Mouse (Mus musculus): ENCODE results near the gene Hoxd12. TPM values are rescaled to one million over a fixed set of nuclear protein-coding genes. Genes with fewer than 3 reads are reported as not detected.
A peak's percentile ranks its signal among the peaks of the same experiment; 100 is the strongest.

Gene Hoxd12
- polyA plus RNA-seq, 1 experiment from 2014 or later: not detected

DNA sequence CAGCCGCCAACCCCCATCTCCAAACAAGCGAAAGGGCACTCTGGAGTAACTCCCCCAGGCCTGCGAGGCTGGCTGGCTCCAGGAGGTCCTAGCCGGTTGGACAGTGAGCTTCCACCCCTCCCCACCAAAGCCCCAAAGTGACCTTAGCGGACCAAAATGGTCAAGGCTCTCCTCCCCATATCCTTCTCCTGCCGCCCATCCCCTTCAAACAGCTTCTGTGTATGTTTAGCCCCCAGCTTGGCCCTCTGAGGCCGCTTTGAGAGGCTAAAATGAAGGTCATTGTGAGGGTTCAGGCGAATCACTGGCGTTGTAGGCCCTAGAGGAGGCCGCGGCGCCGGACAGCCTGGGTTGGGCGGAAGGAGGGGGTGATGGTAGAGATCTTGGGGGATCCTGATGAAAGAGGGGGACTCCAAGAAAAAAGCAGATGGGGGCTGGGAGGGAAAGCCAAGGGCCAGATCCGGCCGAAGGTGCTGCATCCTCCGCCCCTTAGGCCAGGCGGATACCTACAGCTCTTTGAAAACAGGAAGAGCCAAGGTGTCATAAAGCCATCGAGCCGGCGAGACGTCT lies 25.8 kb downstream of the Hoxd12 start:
- H3K9ac ChIP-seq (ENCODE audit: low read length): no peak overlapping the region
- H3K4me1 ChIP-seq (ENCODE audit: control insufficient read depth in 2 of 2, insufficient read depth in 2 of 2, low read length in 2 of 2): peaks cover 0 to 19% of the 10 kb centered on the region in 2 experiments; a peak in 3 of 4 replicates

GRCm38 (mm10) chr2:74701949-74702819 lies 27.4 kb downstream of the Hoxd12 start:
- Histone ChIP-seq H3K27ac (replicated peaks in 1 of 2; ENCODE audit: control insufficient read depth in 1 of 2, insufficient read depth in 1 of 2, low read depth in 2 of 2, low read length in 2 of 2) (no peak overlapping the region), H3K4me1 (ENCODE audit: control insufficient read depth in 2 of 2, insufficient read depth in 2 of 2, low read length in 2 of 2) (peaks cover 0 to 20% of the 10 kb centered on the region in 2 experiments; a peak in 3 of 4 replicates), H3K9me3 (ENCODE audit: control insufficient read depth, low read length) (no peaks in the 10 kb centered on the region), H3K36me3 (ENCODE audit: control insufficient read depth, insufficient read depth, low read length) (no peaks in the 10 kb centered on the region), H3K27me3 (ENCODE audit: control insufficient read depth, insufficient read depth, low read length) (peaks cover 98% of the 10 kb centered on the region), H3K4me2 (ENCODE audit: low read length) (no peak overlapping the region), H3K9ac (ENCODE audit: low read length) (no peak overlapping the region), H3K4me3 (ENCODE audit: control insufficient read depth in 1 of 2, insufficient read depth in 1 of 2, low read depth in 1 of 2, low read length in 2 of 2) (no peak overlapping the region)
- WGBS: 14% methylated on average over 17 of the region's 17 CpGs
- no peak for ATAC-seq (ENCODE audit: insufficient number of reproducible peaks, insufficient read depth, low FRiP score, low read depth)

More for the DNA sequence above, 25.8 kb downstream of the Hoxd12 start:
- no peak for ATAC-seq (ENCODE audit: insufficient number of reproducible peaks, insufficient read depth, low FRiP score, low read depth)
- H3K4me2 ChIP-seq (ENCODE audit: low read length): no peak overlapping the region
- 6% methylated on average over 22 of the region's 22 CpGs for WGBS
- peaks cover 98% of the 10 kb centered on the region for H3K27me3 ChIP-seq (ENCODE audit: control insufficient read depth, insufficient read depth, low read length)
- no peak overlapping the region for H3K27ac ChIP-seq (replicated peaks in 1 of 2; ENCODE audit: control insufficient read depth in 1 of 2, insufficient read depth in 1 of 2, low read depth in 2 of 2, low read length in 2 of 2)
- H3K36me3 ChIP-seq (ENCODE audit: control insufficient read depth, insufficient read depth, low read length): no peaks in the 10 kb centered on the region
- H3K9me3 ChIP-seq (ENCODE audit: control insufficient read depth, low read length): no peaks in the 10 kb centered on the region
- H3K4me3 ChIP-seq (ENCODE audit: control insufficient read depth in 1 of 2, insufficient read depth in 1 of 2, low read depth in 1 of 2, low read length in 2 of 2): no peak overlapping the region

DNA sequence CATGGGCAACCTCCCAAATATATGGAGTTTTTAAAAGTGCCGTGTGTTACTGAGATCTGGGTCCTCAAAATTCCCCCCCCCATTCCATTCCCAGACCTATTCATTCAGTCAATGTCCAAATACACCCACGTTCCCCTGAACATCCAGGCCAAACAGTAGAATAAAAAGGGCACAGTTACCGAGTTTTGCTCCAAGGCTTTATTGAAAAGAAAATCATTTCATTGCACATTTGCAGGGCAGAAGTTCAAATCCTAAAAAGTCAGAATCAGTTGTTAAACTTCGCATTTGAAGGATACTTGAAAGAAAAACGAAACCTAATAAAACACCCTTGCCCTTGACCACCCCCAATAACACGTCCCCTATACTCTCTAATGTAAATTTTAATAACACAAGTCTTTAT lies 28.0 kb downstream of the Hoxd12 start:
- Histone ChIP-seq H3K4me2 (ENCODE audit: low read length) (no peak overlapping the region), H3K4me3 (ENCODE audit: control insufficient read depth in 1 of 2, insufficient read depth in 1 of 2, low read depth in 1 of 2, low read length in 2 of 2) (no peak overlapping the region), H3K36me3 (ENCODE audit: control insufficient read depth, insufficient read depth, low read length) (no peaks in the 10 kb centered on the region), H3K9me3 (ENCODE audit: control insufficient read depth, low read length) (no peaks in the 10 kb centered on the region), H3K27me3 (ENCODE audit: control insufficient read depth, insufficient read depth, low read length) (peaks cover 98% of the 10 kb centered on the region), H3K4me1 (ENCODE audit: control insufficient read depth in 2 of 2, insufficient read depth in 2 of 2, low read length in 2 of 2) (peaks cover 0 to 18% of the 10 kb centered on the region in 2 experiments; a peak in 3 of 4 replicates), H3K27ac (replicated peaks in 1 of 2; ENCODE audit: control insufficient read depth in 1 of 2, insufficient read depth in 1 of 2, low read depth in 2 of 2, low read length in 2 of 2) (no peak overlapping the region), H3K9ac (ENCODE audit: low read length) (no peak overlapping the region)
- 19% methylated on average over 6 of the region's 6 CpGs for WGBS
- ATAC-seq (ENCODE audit: insufficient number of reproducible peaks, insufficient read depth, low FRiP score, low read depth): no peak

- no peak overlapping the region for H3K4me2 ChIP-seq (ENCODE audit: low read length)
- WGBS: 5% methylated on average over 10 of the region's 10 CpGs
- no peaks in the 10 kb centered on the region for H3K9me3 ChIP-seq (ENCODE audit: control insufficient read depth, low read length)
- H3K9ac ChIP-seq (ENCODE audit: low read length): no peak overlapping the region
- H3K27me3 ChIP-seq (ENCODE audit: control insufficient read depth, insufficient read depth, low read length): peaks cover 98% of the 10 kb centered on the region
- no peak overlapping the region for H3K27ac ChIP-seq (replicated peaks in 1 of 2; ENCODE audit: control insufficient read depth in 1 of 2, insufficient read depth in 1 of 2, low read depth in 2 of 2, low read length in 2 of 2)
- peaks cover 0 to 13% of the 10 kb centered on the region in 2 experiments; a peak in 3 of 4 replicates for H3K4me1 ChIP-seq (ENCODE audit: control insufficient read depth in 2 of 2, insufficient read depth in 2 of 2, low read length in 2 of 2)
- ATAC-seq (ENCODE audit: insufficient number of reproducible peaks, insufficient read depth, low FRiP score, low read depth): no peak
- no peaks in the 10 kb centered on the region for H3K36me3 ChIP-seq (ENCODE audit: control insufficient read depth, insufficient read depth, low read length)
- H3K4me3 ChIP-seq (ENCODE audit: control insufficient read depth in 1 of 2, insufficient read depth in 1 of 2, low read depth in 1 of 2, low read length in 2 of 2): no peak overlapping the region
Measured at GRCm38 (mm10) chr2:74703317-74703716, 28.5 kb downstream of the Hoxd12 start.

- Histone ChIP-seq H3K9ac (ENCODE audit: low read length) (no peak overlapping the region), H3K27me3 (ENCODE audit: control insufficient read depth, insufficient read depth, low read length) (peaks cover 98% of the 10 kb centered on the region), H3K4me2 (ENCODE audit: low read length) (no peak overlapping the region), H3K4me3 (ENCODE audit: control insufficient read depth in 1 of 2, insufficient read depth in 1 of 2, low read depth in 1 of 2, low read length in 2 of 2) (no peak overlapping the region), H3K27ac (replicated peaks in 1 of 2; ENCODE audit: control insufficient read depth in 1 of 2, insufficient read depth in 1 of 2, low read depth in 2 of 2, low read length in 2 of 2) (no peak overlapping the region), H3K4me1 (ENCODE audit: control insufficient read depth in 2 of 2, insufficient read depth in 2 of 2, low read length in 2 of 2) (peaks cover 0 to 13% of the 10 kb centered on the region in 2 experiments; a peak in 2 of 4 replicates), H3K36me3 (ENCODE audit: control insufficient read depth, insufficient read depth, low read length) (no peaks in the 10 kb centered on the region), H3K9me3 (ENCODE audit: control insufficient read depth, low read length) (no peaks in the 10 kb centered on the region)
- 1% methylated on average over 26 of the region's 26 CpGs for WGBS
- no peak for ATAC-seq (ENCODE audit: insufficient number of reproducible peaks, insufficient read depth, low FRiP score, low read depth)
Measured at GRCm38 (mm10) chr2:74703720-74704392, 29.0 kb downstream of the Hoxd12 start.

DNA sequence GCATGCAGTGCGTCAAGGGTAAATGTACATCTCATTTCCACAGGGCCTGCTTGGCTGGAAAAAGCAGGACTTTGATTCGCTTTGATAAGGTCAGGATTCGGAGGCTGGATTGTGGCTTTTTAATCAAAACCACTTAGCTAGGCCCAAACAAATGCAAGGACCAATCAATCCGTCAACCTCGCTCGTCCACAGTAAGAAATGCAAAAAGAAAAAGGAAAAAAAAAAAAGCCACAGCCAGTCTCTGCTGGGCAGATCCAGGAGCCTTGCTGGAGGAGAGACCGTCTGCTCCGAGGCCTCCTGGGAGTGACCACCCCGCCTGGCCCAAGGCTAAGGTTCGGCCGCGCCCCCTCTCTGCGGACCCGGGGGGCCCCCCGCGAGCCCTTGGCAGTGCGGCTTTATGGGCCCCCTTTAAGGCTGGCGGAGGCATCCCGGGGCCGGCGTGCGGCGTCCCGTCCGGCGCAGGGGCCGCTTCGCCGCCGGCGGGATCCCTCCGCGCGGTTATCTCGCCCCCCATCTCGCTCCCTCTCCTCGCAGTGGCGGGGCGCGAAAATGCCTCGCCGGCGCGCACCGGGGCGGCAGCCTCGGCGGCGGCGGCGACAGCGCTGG lies 29.7 kb downstream of the Hoxd12 start, which contains the start of gene Hoxd8:
Hoxd8 (plus strand) TSS at position 223 of the 606 bp plus-strand sequence.
- H3K9ac ChIP-seq (ENCODE audit: low read length): peak within 1 kb of the TSS; percentile 41

DNA sequence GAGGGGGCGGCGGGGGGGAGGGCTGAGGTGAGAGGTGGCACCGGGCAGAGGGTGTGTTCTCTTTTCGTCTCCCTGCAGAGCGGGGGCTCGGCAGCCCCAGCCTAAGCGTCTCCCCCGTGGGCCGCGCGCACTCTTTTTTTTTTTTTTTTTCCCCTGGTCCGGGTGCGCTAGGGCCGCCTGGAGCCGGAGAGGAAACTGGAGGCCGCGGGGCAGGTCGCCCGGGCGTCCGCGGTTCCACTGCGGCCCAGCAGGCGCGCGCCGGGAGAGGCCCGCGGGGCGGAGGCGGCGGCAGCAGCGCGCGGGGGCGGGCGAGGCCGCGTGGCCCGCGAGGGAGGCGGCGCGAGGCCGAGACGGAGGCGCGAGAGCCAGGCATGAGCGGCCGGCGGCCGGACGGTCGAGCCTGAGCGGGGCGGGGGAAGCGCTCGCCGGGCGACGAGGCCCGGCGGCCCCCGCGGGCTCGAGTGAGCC lies 30.2 kb downstream of the Hoxd12 start:
- Histone ChIP-seq H3K27ac (replicated peaks in 1 of 2; ENCODE audit: control insufficient read depth in 1 of 2, insufficient read depth in 1 of 2, low read depth in 2 of 2, low read length in 2 of 2) (no peak overlapping the region), H3K9me3 (ENCODE audit: control insufficient read depth, low read length) (no peaks in the 10 kb centered on the region), H3K4me1 (ENCODE audit: control insufficient read depth in 2 of 2, insufficient read depth in 2 of 2, low read length in 2 of 2) (peaks cover 0 to 13% of the 10 kb centered on the region in 2 experiments; a peak in 2 of 4 replicates), H3K4me2 (ENCODE audit: low read length) (peak overlapping the region; percentile 66), H3K27me3 (ENCODE audit: control insufficient read depth, insufficient read depth, low read length) (peaks cover 98% of the 10 kb centered on the region), H3K9ac (ENCODE audit: low read length) (peak overlapping the region; percentile 41), H3K4me3 (ENCODE audit: control insufficient read depth in 1 of 2, insufficient read depth in 1 of 2, low read depth in 1 of 2, low read length in 2 of 2) (peak overlapping the region; percentile 41 to 43), H3K36me3 (ENCODE audit: control insufficient read depth, insufficient read depth, low read length) (no peaks in the 10 kb centered on the region)
- under 1% methylated on average over 50 of the region's 66 CpGs for WGBS
- ATAC-seq (ENCODE audit: insufficient number of reproducible peaks, insufficient read depth, low FRiP score, low read depth): no peak; the same call in 1 of the 2 replicates

More for the DNA sequence above, 29.7 kb downstream of the Hoxd12 start, which contains the start of gene Hoxd8:
- H3K4me2 ChIP-seq (ENCODE audit: low read length): peak within 1 kb of the TSS; percentile 66
- no peaks in the 10 kb centered on the region for H3K9me3 ChIP-seq (ENCODE audit: control insufficient read depth, low read length)
- H3K4me1 ChIP-seq (ENCODE audit: control insufficient read depth in 2 of 2, insufficient read depth in 2 of 2, low read length in 2 of 2): peaks cover 0 to 13% of the 10 kb centered on the region in 2 experiments; a peak in 2 of 4 replicates
- ATAC-seq (ENCODE audit: insufficient number of reproducible peaks, insufficient read depth, low FRiP score, low read depth): no peak
- H3K27me3 ChIP-seq (ENCODE audit: control insufficient read depth, insufficient read depth, low read length): peaks cover 98% of the 10 kb centered on the region
- no peaks in the 10 kb centered on the region for H3K36me3 ChIP-seq (ENCODE audit: control insufficient read depth, insufficient read depth, low read length)
- H3K27ac ChIP-seq (replicated peaks in 1 of 2; ENCODE audit: control insufficient read depth in 1 of 2, insufficient read depth in 1 of 2, low read depth in 2 of 2, low read length in 2 of 2): no peak within 1 kb of the TSS
- H3K4me3 ChIP-seq (ENCODE audit: control insufficient read depth in 1 of 2, insufficient read depth in 1 of 2, low read depth in 1 of 2, low read length in 2 of 2): peak within 1 kb of the TSS; percentile 41 to 43
- 1% methylated on average over 32 of the region's 52 CpGs for WGBS
